Mouse (Mus musculus) neural tube, embryonic 14.5 days (tissue): ENCODE data around the gene Hoxa6. TPM values are rescaled to one million over a fixed set of nuclear protein-coding genes. Genes with fewer than 3 reads are reported as not detected.
A peak's percentile ranks its signal among the peaks of the same experiment; 100 is the strongest.

Source experiments
- ATAC-seq: fragments of 200-750 bp; cut with Nextera tagmentation; 2 replicates; pipeline ENCODE4 v1.8.0; 2017; ENCODE audit warnings: low read depth, mild to moderate bottlenecking, moderate TSS enrichment, moderate library complexity
- H3K27ac ChIP-seq: fragments of 300-500 bp; sonication (generic); 2 replicates; pipeline ENCODE4 v1.5.1; 2014; ENCODE audit warnings: low read depth, mild to moderate bottlenecking, control low read depth, low read length, moderate library complexity, mixed read lengths
- H3K27me3 ChIP-seq: fragments of 300-500 bp; sonication (generic); 2 replicates; pipeline ENCODE4 v1.6.1; 2014; ENCODE audit warnings: low read length; ENCODE audit not compliant: control insufficient read depth, insufficient read depth
- H3K36me3 ChIP-seq: fragments of 300-500 bp; sonication (generic); 2 replicates; pipeline ENCODE4 v1.6.1; 2014; ENCODE audit warnings: low read length, mixed read lengths; ENCODE audit not compliant: control insufficient read depth, insufficient read depth
- H3K4me1 ChIP-seq: fragments of 300-500 bp; sonication (generic); 2 replicates; pipeline ENCODE4 v1.6.1; 2014; ENCODE audit warnings: low read length; ENCODE audit not compliant: control insufficient read depth, insufficient read depth
- H3K4me2 ChIP-seq: fragments of 300-500 bp; sonication (generic); 2 replicates; pipeline ENCODE4 v1.6.1; 2014; ENCODE audit warnings: mild to moderate bottlenecking, low read depth, low read length, control low read depth
- H3K4me3 ChIP-seq: fragments of 300-500 bp; sonication (generic); 2 replicates; pipeline ENCODE4 v1.5.1; 2014; ENCODE audit warnings: low read depth, low read length, control low read depth, mixed read lengths
- H3K9ac ChIP-seq: fragments of 300-500 bp; sonication (generic); replicated peaks from 2 replicates; pipeline ENCODE4 v1.6.1; 2014; ENCODE audit warnings: low read depth, mild to moderate bottlenecking, control low read depth, low read length, mixed read lengths
- H3K9me3 ChIP-seq: fragments of 300-500 bp; sonication (generic); 2 replicates; pipeline ENCODE4 v1.6.1; 2016; ENCODE audit warnings: low read length; ENCODE audit not compliant: control insufficient read depth
- WGBS: fragments of 180-500 bp; shearing (Covaris S2); extraction: QIAGEN DNeasy Blood & Tissue Kit; methylation state at CpG from one replicate; pipeline ENCODE4 v1.1.7; 2014; 5-methylcytosine and 5-hydroxymethylcytosine counted together
- polyA plus RNA-seq: library from polyadenylated mRNA; unstranded; fragments of >200 nt; fragmentation: Nextera tagmentation; extraction: Ambion mirVana; gene quantifications from 2 replicates; pipeline ENCODE4 v1.2.1, GENCODE M21; 2014

The Hoxa6 gene
- polyA plus RNA-seq, 1 experiment from 2014 or later = 10.1 TPM

DNA sequence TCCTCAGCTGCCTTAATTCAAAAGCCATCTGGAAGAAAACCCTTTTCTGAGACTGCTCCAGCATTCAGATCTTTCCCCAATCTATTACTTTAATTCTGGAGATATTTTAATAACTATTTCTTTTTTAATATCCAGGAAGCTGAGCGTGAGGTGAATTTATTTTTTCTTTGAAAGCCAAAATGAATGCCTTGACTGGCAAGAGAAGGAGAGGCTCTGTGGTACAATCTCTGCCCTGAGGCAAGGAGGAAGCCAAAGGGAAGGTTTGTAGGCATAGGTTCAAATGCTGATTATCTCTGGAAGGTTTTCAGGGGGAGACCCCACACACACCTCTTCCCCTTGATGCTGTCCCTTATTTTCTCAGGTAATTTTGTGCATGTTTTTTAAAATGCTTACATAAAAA lies 41.3 kb downstream of the Hoxa6 start:
- Histone ChIP-seq H3K27me3 (no peaks in the 10 kb centered on the region), H3K9me3 (no peaks in the 10 kb centered on the region), H3K4me1 (peaks cover 84% of the 10 kb centered on the region), H3K4me2 (peak overlapping the region; percentile 65), H3K4me3 (peak overlapping the region; percentile 26; the same call in 1 of the 2 replicates), H3K27ac (peak overlapping the region; percentile 99), H3K36me3 (peaks cover 7% of the 10 kb centered on the region; the same call in 1 of the 2 replicates), H3K9ac (peak overlapping the region; percentile 75)
- ATAC-seq = no peak
- WGBS = 20% methylated on average over 1 of the region's 1 CpGs

DNA sequence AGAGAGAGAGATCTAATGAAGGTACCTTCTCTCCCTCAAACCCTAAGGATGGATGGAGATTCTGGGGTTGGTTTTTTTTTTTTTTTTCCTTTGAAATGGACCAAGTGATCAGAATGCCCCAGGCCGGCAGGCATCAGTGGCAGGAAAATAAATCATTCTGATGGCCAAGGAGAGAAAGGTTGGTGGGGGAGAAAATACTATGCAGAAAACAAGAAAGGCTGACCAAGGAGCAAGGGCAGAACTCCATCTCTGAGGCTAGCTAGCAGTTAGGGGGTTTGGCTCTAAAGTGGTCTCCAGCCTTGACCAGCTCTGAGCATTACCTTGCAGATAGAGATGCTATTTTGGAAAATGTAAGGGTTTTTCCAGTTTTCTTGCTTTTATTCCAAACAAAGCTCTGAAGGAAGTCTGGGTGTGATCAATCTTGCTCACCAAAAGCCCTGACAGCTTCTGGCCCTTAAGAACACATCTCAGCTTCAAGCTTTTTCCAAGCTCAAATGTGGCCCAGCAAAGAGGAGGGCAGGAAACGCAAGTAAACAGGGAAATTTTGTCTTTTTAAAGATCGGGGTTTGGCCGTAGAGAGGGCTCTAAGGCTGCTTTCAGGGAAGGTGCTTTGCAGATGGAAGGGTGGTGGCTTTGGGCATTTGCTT lies 42.0 kb downstream of the Hoxa6 start:
- no peak for ATAC-seq
- H3K4me2 ChIP-seq = peak overlapping the region; percentile 81
- H3K4me1 ChIP-seq = peaks cover 83% of the 10 kb centered on the region
- H3K4me3 ChIP-seq = 0 out of 2 replicates have a peak overlapping the region, but pooled peaks have one; percentile 43
- peaks cover 7% of the 10 kb centered on the region; the same call in 1 of the 2 replicates for H3K36me3 ChIP-seq
- no peaks in the 10 kb centered on the region for H3K27me3 ChIP-seq
- H3K9ac ChIP-seq = peak overlapping the region; percentile 82
- WGBS = 11% methylated on average over 4 of the region's 4 CpGs
- peak overlapping the region; percentile 99 for H3K27ac ChIP-seq
- no peaks in the 10 kb centered on the region for H3K9me3 ChIP-seq

DNA sequence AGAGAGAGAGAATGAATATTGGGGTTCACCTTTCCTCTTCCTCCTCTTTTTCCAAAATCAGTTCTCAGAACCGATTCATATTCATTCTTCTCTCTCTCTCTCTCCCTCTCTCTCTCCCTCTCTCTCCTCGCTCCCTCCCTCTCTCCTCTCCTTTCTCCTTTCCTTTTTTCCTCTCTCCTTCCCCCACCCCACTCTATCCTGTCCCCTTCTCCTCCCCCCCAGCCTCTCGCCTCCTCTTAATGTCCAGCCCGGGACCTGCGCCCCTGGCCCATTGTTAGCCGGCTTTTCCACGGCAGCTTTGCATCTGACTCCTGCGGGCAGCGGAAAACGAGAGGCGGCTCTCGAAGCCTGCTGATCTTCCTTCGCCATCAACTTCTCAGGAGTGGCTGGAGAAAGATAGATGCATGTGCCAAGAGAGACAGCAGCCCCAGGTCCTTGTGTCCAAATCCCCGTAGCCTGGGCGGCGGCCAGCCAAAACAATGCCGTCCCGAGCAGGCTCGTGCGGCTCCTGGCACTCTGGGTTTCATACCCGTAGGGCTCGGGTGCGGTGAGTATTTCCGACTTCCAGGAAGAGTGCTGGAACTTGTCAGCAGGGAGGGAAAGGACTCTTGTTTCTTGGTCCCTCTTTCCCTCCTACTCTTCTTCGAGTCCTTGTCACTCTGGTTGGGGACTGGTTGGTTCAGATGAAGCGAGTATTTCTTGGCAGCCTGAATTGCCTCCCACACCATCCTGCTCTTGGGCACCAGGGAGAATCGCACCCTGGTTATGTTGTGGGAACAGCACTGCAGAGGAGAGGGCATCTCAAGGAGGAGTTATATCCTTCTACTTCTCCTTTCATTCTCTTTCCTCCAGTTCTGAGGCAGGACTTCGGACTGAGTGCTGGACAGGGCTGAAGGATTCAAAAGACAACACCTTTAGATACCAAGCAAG lies 42.8 kb downstream of the Hoxa6 start:
- ATAC-seq = no peak
- peak overlapping the region; percentile 81 for H3K4me2 ChIP-seq
- no peaks in the 10 kb centered on the region for H3K9me3 ChIP-seq
- H3K36me3 ChIP-seq = peaks cover 7% of the 10 kb centered on the region; the same call in 1 of the 2 replicates
- H3K4me3 ChIP-seq = peak overlapping the region; percentile 43
- H3K4me1 ChIP-seq = peaks cover 78% of the 10 kb centered on the region
- H3K27me3 ChIP-seq = no peaks in the 10 kb centered on the region
- H3K9ac ChIP-seq = peak overlapping the region; percentile 82
- 2% methylated on average over 28 of the region's 28 CpGs for WGBS
- H3K27ac ChIP-seq = peak overlapping the region; percentile 99

DNA sequence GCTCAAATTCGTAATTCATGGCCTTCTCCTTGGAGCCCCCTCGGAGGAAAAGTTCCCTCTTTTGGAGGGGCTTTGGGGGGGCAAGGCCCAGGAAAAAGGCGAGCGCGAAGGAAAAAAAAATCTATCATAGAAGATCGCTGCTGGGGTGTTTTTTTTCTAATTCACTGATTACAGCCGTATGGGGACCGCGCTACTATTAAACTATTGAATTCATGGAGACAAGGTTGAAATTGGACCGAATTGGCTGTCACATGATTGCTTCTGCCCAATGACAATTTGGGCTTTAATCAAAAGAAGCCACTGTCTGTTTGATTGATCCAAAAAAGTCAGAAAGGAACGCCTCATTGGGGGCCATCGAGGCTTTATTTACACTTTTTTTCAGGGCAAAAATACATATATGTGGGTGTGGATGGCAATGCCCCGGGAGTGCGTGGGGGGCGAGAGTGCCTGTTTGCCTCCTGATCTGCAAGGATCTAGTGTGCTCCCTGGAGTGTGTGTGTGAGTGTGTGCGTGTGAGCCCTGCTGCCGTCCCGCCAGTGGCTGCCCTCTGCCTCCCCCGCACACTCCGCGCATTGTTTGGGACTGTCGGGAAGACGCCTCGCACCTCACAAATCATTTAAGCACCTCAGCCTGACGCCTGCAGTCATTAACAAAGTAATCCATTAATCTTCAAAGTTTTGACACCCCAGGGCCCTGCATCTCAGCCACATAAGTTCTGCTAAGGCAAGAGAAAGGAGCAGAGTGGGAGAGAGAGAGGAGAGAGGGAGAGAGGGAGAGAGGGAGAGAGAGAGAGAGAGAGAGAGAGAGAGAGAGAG lies 43.7 kb downstream of the Hoxa6 start, which contains the start of gene Hoxa2:
Gene Hoxa2, minus strand, starts transcription at position 206 of the 815 bp plus-strand sequence.
- Histone ChIP-seq H3K36me3 (peaks cover 4% of the 10 kb centered on the region; the same call in 1 of the 2 replicates), H3K27me3 (no peaks in the 10 kb centered on the region), H3K9me3 (no peaks in the 10 kb centered on the region), H3K4me2 (peak within 1 kb of the TSS; percentile 81), H3K9ac (peak within 1 kb of the TSS; percentile 82), H3K4me3 (peak within 1 kb of the TSS; percentile 43), H3K4me1 (peaks cover 78% of the 10 kb centered on the region), H3K27ac (peak within 1 kb of the TSS; percentile 99)
- peak; percentile 48 for ATAC-seq
- WGBS = 1% methylated on average over 25 of the region's 25 CpGs

DNA sequence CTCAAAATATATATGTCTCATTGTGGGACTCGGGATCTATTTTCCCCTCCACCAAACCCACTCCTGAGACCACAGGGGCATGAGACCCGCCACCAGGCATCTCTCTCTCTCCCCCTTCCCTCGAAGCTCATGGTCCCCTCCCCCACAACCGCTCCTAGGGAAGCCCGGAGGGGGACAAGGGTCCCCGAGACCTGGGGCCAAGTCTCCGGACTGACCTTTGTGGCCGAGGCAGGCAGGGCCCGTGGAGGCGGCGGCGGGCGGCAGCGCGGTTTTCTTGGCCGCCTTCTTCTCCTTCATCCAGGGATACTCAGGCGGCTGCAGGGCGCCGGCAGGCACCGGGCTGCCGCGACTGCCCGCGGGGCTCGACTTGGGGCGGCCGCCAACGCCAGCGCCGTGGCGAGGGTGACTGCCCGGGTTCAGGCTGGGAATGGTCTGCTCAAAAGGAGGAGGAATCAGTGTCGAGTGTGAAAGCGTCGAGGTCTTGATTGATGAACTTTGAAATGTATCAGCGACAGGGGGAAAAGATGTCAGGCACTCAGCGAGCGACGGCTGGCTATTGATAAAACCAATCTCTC lies 44.4 kb downstream of the Hoxa6 start:
- Histone ChIP-seq H3K4me1 (peaks cover 79% of the 10 kb centered on the region), H3K4me2 (peak overlapping the region; percentile 81), H3K27ac (peak overlapping the region; percentile 99), H3K9ac (peak overlapping the region; percentile 82), H3K36me3 (peaks cover 3% of the 10 kb centered on the region; the same call in 1 of the 2 replicates), H3K9me3 (no peaks in the 10 kb centered on the region), H3K4me3 (peak overlapping the region; percentile 43), H3K27me3 (no peaks in the 10 kb centered on the region)
- WGBS = under 1% methylated on average over 39 of the region's 39 CpGs
- no peak for ATAC-seq

DNA sequence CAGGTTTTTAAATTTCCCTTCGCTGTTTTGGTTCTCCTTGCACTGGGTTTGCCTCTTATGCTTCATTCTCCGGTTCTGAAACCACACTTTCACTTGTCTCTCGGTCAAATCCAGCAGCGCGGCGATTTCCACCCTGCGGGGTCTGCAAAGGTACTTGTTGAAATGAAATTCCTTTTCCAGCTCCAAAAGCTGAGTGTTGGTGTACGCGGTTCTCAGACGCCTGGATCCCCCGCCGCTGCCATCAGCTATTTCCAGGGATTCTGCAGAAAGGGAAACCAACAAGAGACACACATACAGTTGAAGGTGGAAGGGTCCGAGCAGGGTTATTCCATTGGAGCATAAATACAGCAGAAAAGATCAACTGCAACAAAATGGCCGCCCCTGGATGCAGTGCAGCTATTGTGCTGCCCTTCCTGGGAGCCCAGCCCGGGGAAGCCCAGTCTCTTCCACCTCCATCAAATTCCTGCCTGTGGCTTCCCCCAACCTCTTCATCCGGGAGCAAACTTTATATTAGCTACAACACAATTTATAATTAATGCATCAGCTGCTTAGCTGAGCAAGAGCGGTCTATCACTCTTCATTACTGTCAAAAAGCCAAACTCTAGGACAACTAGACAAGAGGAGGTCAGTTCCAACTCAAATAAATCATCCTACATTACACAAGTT lies 45.0 kb downstream of the Hoxa6 start:
- H3K36me3 ChIP-seq = peaks cover 2% of the 10 kb centered on the region; the same call in 1 of the 2 replicates
- H3K27ac ChIP-seq = peak overlapping the region; percentile 99
- H3K4me2 ChIP-seq = peak overlapping the region; percentile 81
- peak overlapping the region; percentile 43 for H3K4me3 ChIP-seq
- 4% methylated on average over 17 of the region's 17 CpGs for WGBS
- no peaks in the 10 kb centered on the region for H3K27me3 ChIP-seq
- no peaks in the 10 kb centered on the region for H3K9me3 ChIP-seq
- peaks cover 78% of the 10 kb centered on the region for H3K4me1 ChIP-seq
- ATAC-seq = no peak
- peak overlapping the region; percentile 82 for H3K9ac ChIP-seq

GRCm38 (mm10) chr6:52162611-52163365 lies 45.7 kb downstream of the Hoxa6 start:
- no peaks in the 10 kb centered on the region for H3K9me3 ChIP-seq
- peak overlapping the region; percentile 81 for H3K4me2 ChIP-seq
- WGBS = 5% methylated on average over 14 of the region's 14 CpGs
- no peaks in the 10 kb centered on the region for H3K36me3 ChIP-seq
- H3K4me3 ChIP-seq = peak overlapping the region; percentile 43
- peak overlapping the region; percentile 99 for H3K27ac ChIP-seq
- no peaks in the 10 kb centered on the region for H3K27me3 ChIP-seq
- H3K9ac ChIP-seq = peak overlapping the region; percentile 82
- ATAC-seq = no peak
- peaks cover 71% of the 10 kb centered on the region for H3K4me1 ChIP-seq
